Mouse (Mus musculus): ENCODE data around the gene Kif16b. TPM values are rescaled to one million over a fixed set of nuclear protein-coding genes. Genes with fewer than 3 reads are reported as not detected.

Kif16b gene
- total and polyA plus RNA-seq, 2 experiments: 5.8 to 18.4 TPM

DNA sequence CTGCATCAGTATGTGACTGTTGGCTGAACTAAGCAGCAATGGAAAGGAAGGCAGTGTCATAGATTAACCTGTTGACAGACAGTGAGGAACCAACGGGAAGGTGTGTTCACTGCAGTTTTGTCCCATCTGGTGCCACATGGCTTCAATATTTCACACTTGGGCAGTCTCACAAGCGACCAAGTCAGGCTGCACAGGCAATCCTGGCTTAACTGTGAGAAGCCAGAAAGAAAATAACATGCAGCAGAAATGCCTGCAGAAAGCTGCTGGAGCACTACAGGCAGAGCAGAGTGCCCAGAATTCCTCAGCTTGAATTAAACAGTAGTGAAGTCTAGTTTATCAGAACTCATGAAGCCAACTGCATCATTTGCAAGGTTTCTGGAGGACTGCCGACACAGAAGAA lies 192.0 kb downstream of the Kif16b start:
- no peak for DNase-seq (ENCODE audit: extremely low read depth, low read depth, low spot score)
- Histone ChIP-seq H3K79me2 (ENCODE audit: control insufficient read depth, insufficient read depth, low read length) (no peaks in the 10 kb centered on the region), H3K9ac (ENCODE audit: low read depth, low read length) (no peak overlapping the region), H3K4me1 (ENCODE audit: control insufficient read depth, insufficient read depth, low read length) (no peaks in the 10 kb centered on the region), H3K27ac (replicated peaks; ENCODE audit: insufficient read depth, low read depth, low read length) (no peak overlapping the region), H3K27me3 (ENCODE audit: control insufficient read depth, insufficient read depth, low read length) (no peaks in the 10 kb centered on the region), H3K4me3 (ENCODE audit: insufficient read depth, low read depth, low read length) (no peak overlapping the region), H3K36me3 (ENCODE audit: control insufficient read depth, insufficient read depth, low read length) (peaks cover 6% of the 10 kb centered on the region; the same call in 1 of the 2 replicates)
- no peak for TF ChIP-seq POLR2A (IDR thresholded peaks at IDR 0.05; ENCODE audit: extremely low read depth, insufficient read depth, low read length)
- TF ChIP-seq CTCF (IDR thresholded peaks at IDR 0.05; ENCODE audit: low read depth, low read length): no peak
- WGBS: 89% methylated on average over 3 of the region's 3 CpGs

DNA sequence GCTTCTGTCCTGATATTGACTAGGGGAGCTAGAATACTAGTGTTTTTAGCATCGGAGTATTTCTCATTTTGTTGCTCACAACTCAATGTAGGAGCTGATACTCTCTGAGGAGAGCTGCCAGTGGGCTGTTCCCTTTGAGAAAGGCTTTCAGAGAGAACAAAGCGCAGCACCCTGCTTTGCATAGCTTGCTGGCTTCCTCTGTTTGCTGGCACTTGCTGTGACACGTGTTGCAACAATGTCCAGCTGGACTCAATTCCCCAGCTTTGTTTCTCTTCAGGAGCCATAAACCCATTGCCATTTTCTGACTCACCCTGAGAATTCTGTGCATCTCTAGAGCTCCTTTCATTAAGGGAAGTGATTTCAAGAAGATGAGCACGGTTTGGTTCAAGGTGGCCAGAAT lies 200.6 kb downstream of the Kif16b start:
- no peak overlapping the region for H3K4me3 ChIP-seq (ENCODE audit: insufficient read depth, low read depth, low read length)
- TF ChIP-seq POLR2A (IDR thresholded peaks at IDR 0.05; ENCODE audit: extremely low read depth, insufficient read depth, low read length): no peak
- TF ChIP-seq CTCF (IDR thresholded peaks at IDR 0.05; ENCODE audit: low read depth, low read length): no peak
- H3K9ac ChIP-seq (ENCODE audit: low read depth, low read length): no peak overlapping the region
- H3K4me1 ChIP-seq (ENCODE audit: control insufficient read depth, insufficient read depth, low read length): peaks cover 4% of the 10 kb centered on the region; the same call in 1 of the 2 replicates
- WGBS: 54% methylated on average over 4 of the region's 4 CpGs
- H3K36me3 ChIP-seq (ENCODE audit: control insufficient read depth, insufficient read depth, low read length): peaks cover 3% of the 10 kb centered on the region
- H3K79me2 ChIP-seq (ENCODE audit: control insufficient read depth, insufficient read depth, low read length): no peaks in the 10 kb centered on the region
- no peak overlapping the region for H3K27ac ChIP-seq (replicated peaks; ENCODE audit: insufficient read depth, low read depth, low read length)
- peak; percentile 69 for DNase-seq (ENCODE audit: extremely low read depth, low read depth, low spot score)
- no peaks in the 10 kb centered on the region for H3K27me3 ChIP-seq (ENCODE audit: control insufficient read depth, insufficient read depth, low read length)

DNA sequence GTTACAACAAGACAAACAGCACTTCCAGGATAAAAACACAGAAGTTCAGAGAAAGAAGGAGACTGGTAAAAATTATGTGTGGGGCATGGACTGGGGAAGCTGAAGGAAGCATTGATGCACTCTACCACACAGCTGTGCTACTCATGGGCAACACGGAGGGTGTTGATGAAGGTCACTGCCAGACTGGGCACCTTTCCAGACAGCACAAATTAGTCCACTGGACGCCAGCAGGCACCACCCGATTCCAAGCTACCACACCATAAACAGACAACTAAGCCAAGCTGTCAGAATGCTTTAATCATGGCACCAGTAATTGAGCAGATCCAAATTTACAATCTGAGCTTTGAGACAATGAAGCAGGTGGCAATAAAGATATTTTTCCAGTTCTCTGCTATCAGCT lies 202.7 kb downstream of the Kif16b start:
- H3K27ac ChIP-seq (replicated peaks; ENCODE audit: insufficient read depth, low read depth, low read length): no peak overlapping the region; the same call in 1 of the 2 replicates
- H3K9ac ChIP-seq (ENCODE audit: low read depth, low read length): no peak overlapping the region
- H3K27me3 ChIP-seq (ENCODE audit: control insufficient read depth, insufficient read depth, low read length): no peaks in the 10 kb centered on the region
- TF ChIP-seq CTCF (IDR thresholded peaks at IDR 0.05; ENCODE audit: low read depth, low read length) (no peak), POLR2A (IDR thresholded peaks at IDR 0.05; ENCODE audit: extremely low read depth, insufficient read depth, low read length) (no peak)
- H3K36me3 ChIP-seq (ENCODE audit: control insufficient read depth, insufficient read depth, low read length): peaks cover under 1% of the 10 kb centered on the region; the same call in 1 of the 2 replicates
- H3K79me2 ChIP-seq (ENCODE audit: control insufficient read depth, insufficient read depth, low read length): no peaks in the 10 kb centered on the region
- H3K4me1 ChIP-seq (ENCODE audit: control insufficient read depth, insufficient read depth, low read length): peaks cover 9% of the 10 kb centered on the region; the same call in 1 of the 2 replicates
- WGBS: 28% methylated on average over 3 of the region's 3 CpGs
- no peak overlapping the region for H3K4me3 ChIP-seq (ENCODE audit: insufficient read depth, low read depth, low read length)
- DNase-seq (ENCODE audit: extremely low read depth, low read depth, low spot score): peak; percentile 47

DNA sequence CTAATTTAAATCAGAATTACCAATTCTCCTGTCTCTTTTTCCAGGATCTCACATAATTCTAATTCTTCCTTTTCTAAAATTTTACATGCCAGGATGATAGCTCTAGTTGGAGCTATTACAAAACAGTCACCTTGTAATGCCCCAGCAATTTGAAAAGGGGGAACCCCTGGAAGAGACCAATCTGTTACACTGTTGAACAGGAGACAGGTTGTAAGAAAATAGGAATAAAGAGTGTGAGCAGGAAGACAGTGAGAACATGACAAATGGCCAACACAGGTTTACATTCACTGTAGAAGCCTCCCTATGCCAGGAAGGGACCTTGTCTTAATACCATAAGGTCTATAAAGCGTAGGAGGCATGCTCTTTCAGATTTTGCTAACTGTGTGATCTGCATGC lies 206.4 kb downstream of the Kif16b start:
- no peak for DNase-seq (ENCODE audit: extremely low read depth, low read depth, low spot score)

DNA sequence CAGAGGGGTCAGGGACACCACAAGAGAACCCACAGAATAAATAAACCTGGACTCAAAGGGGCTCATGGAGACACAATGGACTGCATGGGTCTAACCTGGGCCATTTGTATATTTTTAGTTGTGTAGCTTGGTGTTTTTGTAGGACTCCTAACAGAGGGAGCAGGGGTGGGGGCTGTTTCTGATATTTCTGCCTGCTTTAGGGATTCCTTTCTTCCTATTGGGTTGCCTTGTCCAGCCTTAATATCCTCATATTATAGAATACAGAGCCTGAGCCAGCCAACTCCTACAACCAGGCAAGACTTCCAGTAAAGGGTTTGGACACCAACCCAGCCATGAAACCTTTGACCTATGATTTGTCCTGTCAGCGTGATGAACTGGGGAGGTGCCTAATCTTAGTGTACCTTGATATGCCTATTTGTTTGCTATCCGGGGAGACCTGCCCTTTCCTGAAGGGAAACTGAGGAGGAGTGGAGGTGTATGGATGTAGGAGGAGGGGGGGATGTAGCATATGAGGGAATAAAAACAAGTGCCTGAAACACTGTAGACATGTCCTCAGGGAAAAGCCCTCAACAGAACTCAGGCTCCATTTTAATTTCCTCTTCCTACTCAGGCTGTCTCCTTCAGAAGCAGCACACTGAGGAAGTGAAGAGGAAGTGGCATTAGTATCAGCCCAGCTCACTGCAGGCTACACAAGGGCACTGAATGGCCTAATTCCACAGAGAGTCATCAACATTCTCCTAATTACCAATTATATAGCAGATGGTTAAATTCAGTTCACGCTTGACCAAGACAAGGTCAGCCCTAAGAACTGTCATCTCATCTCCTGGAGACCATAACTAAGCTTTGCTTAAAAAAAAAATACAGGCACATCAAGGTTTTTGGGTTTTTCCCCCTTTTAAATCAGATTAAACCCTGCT lies 207.1 kb downstream of the Kif16b start:
- no peaks in the 10 kb centered on the region for H3K27me3 ChIP-seq (ENCODE audit: control insufficient read depth, insufficient read depth, low read length)
- H3K4me1 ChIP-seq (ENCODE audit: control insufficient read depth, insufficient read depth, low read length): peaks cover 13% of the 10 kb centered on the region
- H3K36me3 ChIP-seq (ENCODE audit: control insufficient read depth, insufficient read depth, low read length): no peaks in the 10 kb centered on the region
- WGBS: 43% methylated on average over 3 of the region's 3 CpGs
- H3K27ac ChIP-seq (replicated peaks; ENCODE audit: insufficient read depth, low read depth, low read length): peak overlapping the region; percentile 73
- peak; percentile 90 for DNase-seq (ENCODE audit: extremely low read depth, low read depth, low spot score)
- TF ChIP-seq POLR2A (IDR thresholded peaks at IDR 0.05; ENCODE audit: extremely low read depth, insufficient read depth, low read length) (no peak), CTCF (IDR thresholded peaks at IDR 0.05; ENCODE audit: low read depth, low read length) (no peak)
- no peak overlapping the region for H3K9ac ChIP-seq (ENCODE audit: low read depth, low read length)
- H3K4me3 ChIP-seq (ENCODE audit: insufficient read depth, low read depth, low read length): no peak overlapping the region
- no peaks in the 10 kb centered on the region for H3K79me2 ChIP-seq (ENCODE audit: control insufficient read depth, insufficient read depth, low read length)

More for the DNA sequence above, 206.4 kb downstream of the Kif16b start:
- Histone ChIP-seq H3K79me2 (ENCODE audit: control insufficient read depth, insufficient read depth, low read length) (no peaks in the 10 kb centered on the region), H3K9ac (ENCODE audit: low read depth, low read length) (no peak overlapping the region), H3K4me1 (ENCODE audit: control insufficient read depth, insufficient read depth, low read length) (peaks cover 13% of the 10 kb centered on the region; the same call in 1 of the 2 replicates), H3K4me3 (ENCODE audit: insufficient read depth, low read depth, low read length) (no peak overlapping the region), H3K27me3 (ENCODE audit: control insufficient read depth, insufficient read depth, low read length) (no peaks in the 10 kb centered on the region), H3K36me3 (ENCODE audit: control insufficient read depth, insufficient read depth, low read length) (no peaks in the 10 kb centered on the region), H3K27ac (replicated peaks; ENCODE audit: insufficient read depth, low read depth, low read length) (no peak overlapping the region)
- WGBS: 100% methylated on average over 1 of the region's 1 CpGs
- TF ChIP-seq POLR2A (IDR thresholded peaks at IDR 0.05; ENCODE audit: extremely low read depth, insufficient read depth, low read length): no peak
- no peak for TF ChIP-seq CTCF (IDR thresholded peaks at IDR 0.05; ENCODE audit: low read depth, low read length)

DNA sequence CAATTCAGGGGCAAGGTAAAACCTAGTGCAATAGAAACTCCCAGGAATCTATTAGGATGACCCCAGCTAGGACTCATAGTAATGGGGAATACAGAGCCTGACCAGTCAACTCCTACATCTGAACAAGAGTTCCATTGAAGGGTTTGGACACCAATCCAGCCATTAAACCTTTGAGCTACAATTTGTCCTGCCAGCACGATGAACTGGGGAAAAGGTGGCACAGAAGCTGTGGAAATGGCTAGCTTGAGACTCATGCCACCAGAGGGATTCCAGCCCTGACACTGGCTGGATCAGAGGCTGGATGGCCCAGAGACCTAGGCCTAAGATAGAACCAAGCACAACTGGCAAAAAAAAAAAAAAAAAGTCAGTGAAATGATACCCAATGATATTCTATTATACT lies 207.9 kb downstream of the Kif16b start:
- no peak overlapping the region for H3K4me3 ChIP-seq (ENCODE audit: insufficient read depth, low read depth, low read length)
- no peaks in the 10 kb centered on the region for H3K36me3 ChIP-seq (ENCODE audit: control insufficient read depth, insufficient read depth, low read length)
- 30% methylated on average over 1 of the region's 1 CpGs for WGBS
- no peaks in the 10 kb centered on the region for H3K27me3 ChIP-seq (ENCODE audit: control insufficient read depth, insufficient read depth, low read length)
- peaks cover 14% of the 10 kb centered on the region for H3K4me1 ChIP-seq (ENCODE audit: control insufficient read depth, insufficient read depth, low read length)
- TF ChIP-seq CTCF (IDR thresholded peaks at IDR 0.05; ENCODE audit: low read depth, low read length) (no peak), POLR2A (IDR thresholded peaks at IDR 0.05; ENCODE audit: extremely low read depth, insufficient read depth, low read length) (no peak)
- H3K79me2 ChIP-seq (ENCODE audit: control insufficient read depth, insufficient read depth, low read length): no peaks in the 10 kb centered on the region
- H3K27ac ChIP-seq (replicated peaks; ENCODE audit: insufficient read depth, low read depth, low read length): peak overlapping the region; percentile 71
- H3K9ac ChIP-seq (ENCODE audit: low read depth, low read length): no peak overlapping the region
- peak; percentile 66 for DNase-seq (ENCODE audit: extremely low read depth, low read depth, low spot score)

Data from liver, adult 2 months (tissue).